Mouse (Mus musculus): ENCODE data around the gene Gpam. TPM values are rescaled to one million over a fixed set of nuclear protein-coding genes. Genes with fewer than 3 reads are reported as not detected.

Gene Gpam
- polyA plus RNA-seq (2021; fragmentation: Nextera tagmentation) = 7.3 and 10.1 TPM in 2 replicates
- long read RNA-seq, experiment 1, partial matches to known transcripts = 4 of 21 reads
- long read RNA-seq, experiment 1, other reads (novel, unspliced or antisense) = 17 of 21 reads
- long read RNA-seq, experiment 2, full-length matches to known transcripts = 17 of 90 reads
- long read RNA-seq, experiment 2, partial matches to known transcripts = 36 of 90 reads
- long read RNA-seq, experiment 2, other reads (novel, unspliced or antisense) = 37 of 90 reads

DNA sequence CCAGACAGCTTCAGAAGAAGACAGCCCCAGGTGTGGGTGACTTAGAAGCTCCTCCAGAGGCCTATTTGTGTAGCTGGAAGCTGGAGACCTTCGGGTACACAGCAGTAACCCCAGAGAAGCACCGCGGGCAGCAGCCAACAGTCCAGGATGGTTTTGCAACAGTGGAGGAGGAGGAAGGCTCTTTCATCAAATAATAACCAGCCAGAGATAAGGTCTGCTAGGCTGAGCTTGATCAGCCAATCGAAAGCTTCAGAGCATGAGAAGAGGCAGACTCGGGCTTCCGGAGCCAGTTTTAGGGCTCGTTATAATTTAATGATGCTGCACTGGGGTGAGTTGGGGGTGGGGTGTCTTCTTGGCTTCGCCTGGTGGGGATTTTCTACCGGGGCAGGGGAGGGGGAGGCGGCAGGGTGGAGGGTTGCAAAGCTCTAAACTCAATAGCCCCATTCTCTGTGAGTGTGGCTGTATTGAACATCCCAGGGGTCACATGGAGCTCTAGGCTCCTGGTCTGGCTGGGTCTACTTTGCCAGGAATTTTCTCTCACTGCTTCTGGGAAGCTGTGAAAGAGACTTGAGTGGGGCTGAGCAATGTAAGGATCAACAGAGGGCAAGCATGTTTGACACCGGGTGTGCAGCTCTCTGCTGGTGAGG is at the start of gene Gpam:
Gpam (minus strand) TSS at position 167 of the 647 bp plus-strand sequence.

Other genes starting within 250 kb of the Gpam start
- gene Tectb, start 53.5 kb upstream of the Gpam start, polyA plus RNA-seq (2021; fragmentation: Nextera tagmentation) = 0.10 TPM in 1 of 2 replicates, not detected in the other
- gene Gucy2g, start 114.0 kb upstream of the Gpam start, polyA plus RNA-seq (2021; fragmentation: Nextera tagmentation) = 1.4 and 1.8 TPM in 2 replicates
- 17.3 and 17.7 TPM in 2 replicates for gene Acsl5, start 124.7 kb upstream of the Gpam start, polyA plus RNA-seq (2021; fragmentation: Nextera tagmentation)
- gene Zdhhc6, start 188.8 kb upstream of the Gpam start, polyA plus RNA-seq (2021; fragmentation: Nextera tagmentation) = 35.8 and 41.8 TPM in 2 replicates
- gene Vti1a, start 189.1 kb upstream of the Gpam start, polyA plus RNA-seq (2021; fragmentation: Nextera tagmentation) = 21.0 and 22.0 TPM in 2 replicates